In the genomic region with DNA sequence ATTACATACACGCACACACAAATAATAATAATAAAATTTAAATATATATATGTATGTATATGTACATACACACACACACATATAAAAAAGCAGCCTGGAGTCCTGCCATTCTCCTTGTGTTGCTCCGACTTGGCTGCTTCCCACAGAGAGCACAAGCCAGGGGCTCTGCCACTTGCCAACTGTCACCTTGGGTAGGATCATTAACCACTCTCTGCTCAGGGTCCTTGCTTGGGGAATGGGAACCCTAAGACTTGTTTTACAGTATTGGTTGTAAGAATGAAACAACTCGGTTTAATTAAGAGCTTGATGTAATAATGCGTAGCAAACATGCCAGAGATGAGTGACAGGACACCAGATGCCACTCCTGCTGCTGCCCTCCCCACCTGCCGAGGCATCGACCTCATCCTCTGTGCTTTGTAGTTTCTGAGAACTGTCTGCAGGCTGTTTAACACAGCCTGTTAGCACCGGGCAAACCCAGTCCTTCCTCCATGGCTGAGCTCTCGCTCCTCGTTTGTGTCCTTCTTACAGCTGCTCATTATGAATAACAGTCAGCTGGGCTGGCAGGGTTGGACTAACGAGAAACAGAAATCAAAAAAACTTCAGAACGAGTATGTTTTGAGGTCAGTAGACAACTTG, we compare ENCODE assay signal across 9 mouse cellular contexts. TPM values are rescaled to one million over a fixed set of nuclear protein-coding genes. Genes with fewer than 3 reads are reported as not detected.
DNase-seq lines count a peak whose midpoint lies in the region; ATAC-seq lines count a peak whose summit lies in the region.
"Had no signal": no experiment of that assay in that cellular context is flagged by ENCODE, and none has a peak within 500 bp of the region (broad histone marks: within the 10 kb centered on the region; RNA-seq: fewer than 3 reads in every experiment).

No protein-coding gene starts in this region.

- WGBS in limb, embryonic 12.5 days: 53% methylated on average over 11 of the region's 11 CpGs
- WGBS in limb, embryonic 10.5 days: 74% methylated on average over 11 of the region's 11 CpGs
- 56% methylated on average over 11 of the region's 11 CpGs for WGBS in forebrain, embryonic 12.5 days

- peak overlapping the region; percentile 66; the same call in 1 of the 2 replicates for H3K27ac ChIP-seq in limb, embryonic 12.5 days
- H3K27ac ChIP-seq in limb, embryonic 10.5 days: no peak overlapping the region
- H3K27ac ChIP-seq in forebrain, embryonic 12.5 days: peak overlapping the region; percentile 59

- no peak overlapping the region for H3K4me2 ChIP-seq in limb, embryonic 12.5 days
- no peak overlapping the region for H3K4me2 ChIP-seq in forebrain, embryonic 12.5 days

- no peak overlapping the region for H3K9ac ChIP-seq in limb, embryonic 12.5 days (replicated peaks)
- H3K9ac ChIP-seq in forebrain, embryonic 12.5 days: no peak overlapping the region

- H3K36me3 ChIP-seq in limb, embryonic 12.5 days: peaks cover 80% of the 10 kb centered on the region
- H3K36me3 ChIP-seq in limb, embryonic 10.5 days: peaks cover 94% of the 10 kb centered on the region
- peaks cover 41% of the 10 kb centered on the region for H3K36me3 ChIP-seq in forebrain, embryonic 12.5 days (replicated peaks)

- ATAC-seq in limb, embryonic 12.5 days (ENCODE audit: insufficient number of reproducible peaks, insufficient read depth, low FRiP score, low TSS enrichment, low read depth): no peak
- ATAC-seq in forebrain, embryonic 12.5 days (ENCODE audit: low FRiP score): peak; percentile 59; the same call in 1 of the 2 replicates
- no peak for ATAC-seq in frontal cortex, adult (ENCODE audit: low TSS enrichment)

- H3K27me3 ChIP-seq in limb, embryonic 12.5 days: no peaks in the 10 kb centered on the region
- no peaks in the 10 kb centered on the region for H3K27me3 ChIP-seq in limb, embryonic 10.5 days (ENCODE audit: low read depth, poor library complexity, severe bottlenecking)
- H3K27me3 ChIP-seq in forebrain, embryonic 12.5 days: no peaks in the 10 kb centered on the region
- H3K27me3 ChIP-seq: megakaryocyte, embryonic 14.5 days had no signal

- no peak overlapping the region for H3K4me3 ChIP-seq in limb, embryonic 12.5 days (replicated peaks)
- H3K4me3 ChIP-seq in limb, embryonic 10.5 days: no peak overlapping the region
- no peak overlapping the region for H3K4me3 ChIP-seq in forebrain, embryonic 12.5 days (replicated peaks)
- H3K4me3 ChIP-seq: megakaryocyte, embryonic 14.5 days had no signal

- DNase-seq in cerebellum, adult 11-12 months: peak; percentile 52
- no peak for DNase-seq in cerebellum, postnatal 4 days (ENCODE audit: low spot score in 2 of 2)
- DNase-seq in limb, embryonic 10.5 days (ENCODE audit: low spot score): no peak
- DNase-seq in naive thymus-derived CD4-positive, alpha-beta T cell, adult 2 months (ENCODE audit: low read depth): peak; percentile 71
- no peak for DNase-seq in MN1 (ENCODE audit: low spot score)

- no peaks in the 10 kb centered on the region for H3K9me3 ChIP-seq in limb, embryonic 12.5 days
- no peaks in the 10 kb centered on the region for H3K9me3 ChIP-seq in limb, embryonic 10.5 days (replicated peaks)
- no peaks in the 10 kb centered on the region for H3K9me3 ChIP-seq in forebrain, embryonic 12.5 days
- H3K9me3 ChIP-seq: megakaryocyte, embryonic 14.5 days had no signal

- H3K4me1 ChIP-seq in limb, embryonic 12.5 days (replicated peaks): peaks cover 26% of the 10 kb centered on the region
- peaks cover 24% of the 10 kb centered on the region for H3K4me1 ChIP-seq in limb, embryonic 10.5 days
- peaks cover 49% of the 10 kb centered on the region for H3K4me1 ChIP-seq in forebrain, embryonic 12.5 days

RNA-seq across cellular contexts. Expression of gene Plcg1, which starts 9.5 kb away (rescaled TPM):
- polyA plus RNA-seq in limb, embryonic 12.5 days (2016; fragmentation: Nextera tagmentation; extraction: Ambion mirVana): 106 and 111 TPM in 2 replicates
- polyA plus RNA-seq in limb, embryonic 10.5 days (2016; fragmentation: Nextera tagmentation; extraction: Ambion mirVana): 76.7 and 93.9 TPM in 2 replicates
- polyA plus RNA-seq in forebrain, embryonic 12.5 days (2016; fragmentation: Nextera tagmentation; extraction: Ambion mirVana): 91.1 and 100 TPM in 2 replicates

Comparison
In these comparisons a context has a peak if more than half of its experiments do, and no peak if none do; other contexts are left out.
1. DNase-seq: peak in cerebellum, adult 11-12 months (single experiment) and naive thymus-derived CD4-positive, alpha-beta T cell, adult 2 months (single experiment); none in cerebellum, postnatal 4 days (0 of 2), limb, embryonic 10.5 days (single experiment) and MN1 (single experiment).